Mouse (Mus musculus) ES-E14 (cell line): ENCODE results near the gene Ncf1.

Source experiments
- CHD2 ChIP-seq: IDR thresholded peaks from 2 replicates; pipeline ENCODE4 v1.6.1; 2014; ENCODE audit warnings: mild to moderate bottlenecking, low read depth, low read length, inconsistent platforms
- HCFC1 ChIP-seq: IDR thresholded peaks from 2 replicates; pipeline ENCODE4 v1.6.1; 2012; ENCODE audit warnings: low read length, inconsistent platforms, borderline replicate concordance; ENCODE audit not compliant: insufficient read depth
- MAFK ChIP-seq: IDR thresholded peaks from 2 replicates; pipeline ENCODE4 v1.6.1; 2014; ENCODE audit warnings: mild to moderate bottlenecking, low read depth, low read length, inconsistent platforms; ENCODE audit not compliant: insufficient read depth
- ZC3H11A ChIP-seq: IDR thresholded peaks from 2 replicates; pipeline ENCODE4 v1.6.1; 2012; ENCODE audit warnings: low read depth, mild to moderate bottlenecking, inconsistent platforms, low read length, borderline replicate concordance
- ZNF384 ChIP-seq: IDR thresholded peaks from 2 replicates; pipeline ENCODE4 v1.6.1; 2012; ENCODE audit warnings: low read depth, low read length, inconsistent platforms

DNA sequence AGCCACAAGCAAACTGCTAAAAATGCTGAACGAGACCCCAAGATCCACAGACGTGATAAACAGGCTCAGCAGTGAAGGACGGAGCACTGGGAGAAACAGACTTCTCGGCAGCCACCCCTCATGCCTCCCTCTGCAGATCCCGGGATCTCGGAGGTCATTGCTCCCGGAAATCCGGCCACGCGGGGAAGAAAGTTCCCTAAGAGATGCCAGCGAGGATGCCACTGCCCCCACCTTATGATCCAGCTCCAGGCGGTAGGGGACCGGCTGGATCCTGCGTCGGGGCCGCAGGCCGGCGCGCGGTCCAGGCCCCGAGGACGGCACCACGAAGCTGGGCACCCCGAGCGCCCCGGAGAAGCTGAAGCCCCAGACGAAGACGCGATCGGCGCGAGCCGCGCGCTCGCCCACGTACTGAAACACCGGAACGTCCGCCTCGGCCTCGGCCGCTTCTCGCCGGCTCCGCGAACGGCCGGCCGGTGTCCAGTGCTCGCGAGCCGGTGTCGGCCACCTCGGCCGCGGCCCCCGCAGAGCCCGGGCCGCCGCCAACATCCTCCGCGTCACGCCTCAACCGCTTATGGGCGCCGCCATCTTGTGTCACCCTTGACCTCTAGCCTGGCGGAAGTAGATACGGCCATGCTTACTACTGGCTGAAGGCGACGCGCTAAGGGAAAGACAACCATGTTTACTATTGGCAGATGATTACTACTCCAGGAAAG lies 53.1 kb downstream of the Ncf1 start, which contains the start of gene Rcc1l:
- TF ChIP-seq CHD2 = peak; percentile 80
- TF ChIP-seq MAFK = no peak
- TF ChIP-seq ZNF384 = no peak
- TF ChIP-seq ZC3H11A = no peak
- TF ChIP-seq HCFC1 = peak; percentile 95
